Mouse (Mus musculus) adrenal gland (tissue): ENCODE results near the gene Ppp1r27.
"Not testable (repeated sequence)": the region's sequence is repeated elsewhere in the genome, so short reads cannot be mapped to it uniquely, and the experiment has no call there.

ENCODE experiments used
- intact Hi-C: fragments of 180-260 bp; cut with DNase I; formaldehyde crosslinking; loops from one replicate; pipeline ENCODE4 v1.15.1; 2025

Ppp1r27 gene

GRCm38 (mm10) chr11:120518027-120518426 is 32.9 kb downstream of the Ppp1r27 start:
- intact Hi-C loops, result loop anchor here (5.0 kb wide), 2 partner anchors 54 to 94 kb away; partner anchors contain the start of gene P4hb

- intact Hi-C loops, result loop anchor here (5.0 kb wide), 2 partner anchors 55 to 95 kb away; partner anchors contain the start of gene P4hb
These were observed 33.8 kb downstream of the Ppp1r27 start for GRCm38 (mm10) chr11:120517147-120517546.

- intact Hi-C loops, result loop anchor here (5.0 kb wide), 2 partner anchors 57 to 97 kb away; partner anchors contain the start of gene P4hb
These were observed 35.3 kb downstream of the Ppp1r27 start for GRCm38 (mm10) chr11:120515611-120516010.

DNA sequence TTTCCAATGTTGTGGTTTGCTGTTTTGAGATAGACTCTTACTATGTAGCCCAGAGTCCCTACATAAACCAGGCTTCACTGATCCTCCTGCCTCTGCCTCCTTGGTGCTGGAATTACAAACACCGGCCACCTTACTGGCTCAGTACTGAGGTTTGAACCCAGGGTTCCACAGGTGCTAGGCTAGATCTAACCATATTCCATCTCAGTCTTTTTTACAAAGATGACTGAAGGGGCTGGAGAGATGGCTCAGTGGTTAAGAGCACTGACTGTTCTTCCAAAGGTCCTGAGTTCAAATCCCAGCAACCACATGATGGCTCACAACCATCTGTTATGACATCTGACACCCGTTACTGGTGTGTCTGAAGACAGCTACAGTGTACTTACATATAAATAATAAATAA is 36.7 kb downstream of the Ppp1r27 start:
- intact Hi-C loops, result not testable (repeated sequence)

DNA sequence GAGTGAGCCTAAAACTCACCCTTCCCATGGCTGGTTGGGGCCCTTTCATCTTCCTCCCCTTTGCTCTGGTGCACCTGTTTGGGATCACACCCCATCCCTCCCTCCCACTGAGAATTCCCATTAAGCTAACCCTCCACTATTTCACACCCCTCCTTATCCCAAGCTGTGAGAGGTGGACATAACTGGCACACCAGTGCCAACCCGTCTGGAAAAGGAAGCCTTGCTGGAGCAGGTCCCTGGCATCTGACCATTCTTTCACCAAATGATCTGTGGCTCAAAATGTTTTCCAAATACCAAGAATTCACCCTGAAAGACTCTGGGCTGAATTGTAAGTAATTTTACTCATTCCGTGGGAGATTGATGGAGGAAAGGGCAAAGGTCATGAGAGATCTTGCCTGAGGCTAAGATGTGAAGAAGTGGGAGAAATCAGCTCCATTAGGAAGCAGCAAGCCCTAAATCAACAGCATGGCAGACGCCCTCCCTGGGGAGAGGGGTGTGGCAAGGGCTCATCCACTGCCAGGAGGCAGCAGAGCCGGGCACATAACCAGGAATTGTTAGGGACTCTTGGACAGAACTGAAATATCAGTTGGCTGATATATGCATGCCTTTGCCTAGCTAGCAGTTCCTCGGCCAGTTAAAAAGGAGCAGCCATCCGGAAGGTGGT is 38.0 kb downstream of the Ppp1r27 start:
- intact Hi-C loops, result no loop called here

- intact Hi-C loops, result no loop called here
These were observed 40.4 kb downstream of the Ppp1r27 start for GRCm38 (mm10) chr11:120510375-120511030.

- intact Hi-C loops, result loop anchor here (2.0 kb wide), 1 partner anchor 21 kb away; no protein-coding TSS in a partner anchor
These were observed 41.0 kb downstream of the Ppp1r27 start for GRCm38 (mm10) chr11:120509940-120510339.

DNA sequence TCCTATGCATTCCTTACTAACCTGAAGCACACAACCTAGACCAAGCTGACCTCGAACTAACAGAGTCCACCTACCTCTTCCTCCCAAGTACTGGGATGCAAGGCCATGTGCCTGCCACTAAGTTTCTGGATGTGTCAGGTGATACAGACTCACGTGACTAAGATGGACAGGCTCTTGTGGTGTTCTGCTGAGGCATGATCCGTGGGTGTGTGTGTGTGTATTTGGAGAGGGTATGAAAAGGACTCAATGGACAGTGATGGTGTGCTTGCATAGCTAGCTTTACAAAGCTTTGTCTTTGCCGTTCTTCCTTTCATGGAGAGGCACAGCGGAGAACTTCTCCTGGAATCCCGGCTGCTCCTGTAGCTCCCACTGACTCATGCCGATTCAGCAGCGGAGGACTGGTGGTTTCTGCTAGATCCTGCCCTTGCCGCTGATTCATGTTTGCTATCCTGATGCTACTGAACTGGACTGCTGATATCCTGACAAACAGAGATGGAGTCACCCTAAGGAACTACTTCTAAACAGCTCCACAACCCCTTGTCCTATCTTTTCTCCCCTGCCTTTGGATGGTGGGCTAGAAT is 42.6 kb downstream of the Ppp1r27 start:
- intact Hi-C loops, result loop anchor here (2.0 kb wide), 1 partner anchor 20 kb away; no protein-coding TSS in a partner anchor

- intact Hi-C loops, result loop anchor here (2.0 kb wide), 1 partner anchor 19 kb away; no protein-coding TSS in a partner anchor
These were observed 43.2 kb downstream of the Ppp1r27 start for GRCm38 (mm10) chr11:120507611-120508289.

GRCm38 (mm10) chr11:120506899-120507298 is 44.0 kb downstream of the Ppp1r27 start:
- intact Hi-C loops, result no loop called here

DNA sequence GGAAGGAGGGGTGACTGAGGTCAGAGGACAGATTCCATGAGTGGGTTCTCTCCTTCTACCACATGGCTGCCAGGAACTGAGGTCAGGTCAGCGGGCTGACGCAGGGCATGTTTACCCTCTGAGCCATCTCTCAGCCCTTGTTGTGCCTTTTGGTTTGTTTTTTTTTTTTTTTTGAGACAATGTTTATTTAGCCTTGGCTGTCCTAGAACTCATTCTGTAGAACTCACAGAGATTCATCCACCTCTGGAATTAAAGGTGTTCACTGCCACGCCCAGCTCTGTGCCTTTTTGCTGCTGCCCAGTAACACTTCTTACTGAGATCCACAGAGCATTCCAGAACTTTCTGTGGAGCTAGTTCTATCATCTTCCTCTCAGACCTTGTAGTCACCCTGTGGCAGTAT is 45.3 kb downstream of the Ppp1r27 start:
- intact Hi-C loops, result no loop called here

- intact Hi-C loops, result no loop called here
These were observed 49.2 kb downstream of the Ppp1r27 start for GRCm38 (mm10) chr11:120501701-120502100.

DNA sequence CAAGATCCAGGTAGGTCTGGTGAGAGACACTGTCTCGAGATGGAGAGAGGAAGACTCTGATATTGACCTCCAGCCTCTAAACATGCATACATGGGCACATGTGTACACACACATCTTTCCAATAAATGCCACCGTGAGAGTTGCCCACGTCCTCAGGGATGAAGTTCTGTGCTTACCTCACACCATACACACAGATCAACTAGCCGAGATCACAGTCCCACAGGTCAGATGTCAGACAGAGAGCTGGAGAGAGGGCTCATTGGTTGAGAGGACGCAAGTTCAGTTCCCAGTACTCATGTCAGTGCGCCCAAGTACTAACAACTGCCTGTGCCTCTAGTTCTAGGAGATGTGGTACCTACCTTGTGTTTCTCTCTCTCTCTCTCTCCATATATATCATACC is 49.9 kb downstream of the Ppp1r27 start:
- intact Hi-C loops, result no loop called here

DNA sequence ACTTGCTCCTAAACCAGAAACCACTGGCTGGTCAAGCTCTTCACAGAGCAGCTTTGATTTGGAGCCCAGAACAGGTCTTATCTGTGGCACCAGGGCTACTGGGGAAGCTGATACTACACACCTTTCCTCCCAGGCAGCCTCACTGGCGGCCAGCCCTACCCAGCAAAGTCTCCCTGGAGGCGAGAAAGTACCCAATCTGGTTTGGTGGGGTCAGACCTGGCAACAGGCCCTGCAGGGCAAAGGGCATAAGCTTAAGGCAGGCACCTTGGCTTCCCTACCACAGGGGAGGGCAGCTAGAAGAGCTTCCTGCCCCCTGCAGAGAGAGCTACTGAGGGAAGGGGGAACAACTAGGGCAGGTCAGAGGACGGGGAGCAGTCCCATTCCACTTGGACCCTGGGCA is 50.6 kb downstream of the Ppp1r27 start:
- intact Hi-C loops, result no loop called here
